Mouse (Mus musculus) adipose tissue, adult 10 weeks (tissue): ENCODE measurements around the gene Fmod. TPM values are rescaled to one million over a fixed set of nuclear protein-coding genes. Genes with fewer than 3 reads are reported as not detected.

Experiments
- polyA plus RNA-seq: library from polyadenylated mRNA; stranded (reverse); fragments of 350-450 nt; fragmentation: Illumina TruSeq; extraction: RNeasy Lipid Tissue Mini Kit (QIAGEN cat#74804); gene quantifications from one replicate; pipeline ENCODE4 v1.2.3, GENCODE M21; 2014; ENCODE audit warnings: low read depth, low replicate concordance

Fmod gene
- 97.5 TPM for polyA plus RNA-seq

GRCm38 (mm10) chr1:134037172-134037571 lies at the start of gene Fmod:
Gene Fmod, plus strand, starts transcription at chr1:134037254.

GRCm38 (mm10) chr1:134078802-134079476 lies 41.9 kb downstream of the Fmod start, which contains the start of gene Btg2:
Gene Btg2, minus strand, starts transcription at chr1:134079120.

Other genes with a start within 250 kb of the Fmod start
- 141 TPM for gene Atp2b4, start 236.2 kb upstream of the Fmod start, polyA plus RNA-seq
- 5.9 TPM for gene Optc, start 129.3 kb upstream of the Fmod start, polyA plus RNA-seq
- 162 TPM for gene Prelp, start 115.8 kb upstream of the Fmod start, polyA plus RNA-seq
- 46.4 TPM for gene Btg2, start 41.9 kb downstream of the Fmod start, polyA plus RNA-seq
- 0.17 TPM for gene Chit1, start 74.0 kb downstream of the Fmod start, polyA plus RNA-seq
- 0.86 TPM for gene Chil1, start 144.9 kb downstream of the Fmod start, polyA plus RNA-seq
- not detected for gene Mybph, start 156.2 kb downstream of the Fmod start, polyA plus RNA-seq
- 26.5 TPM for gene Adora1, start 198.2 kb downstream of the Fmod start, polyA plus RNA-seq